Mouse (Mus musculus): ENCODE measurements around the gene Btk.
"Not testable (repeated sequence)": the region's sequence is repeated elsewhere in the genome, so short reads cannot be mapped to it uniquely, and the experiment has no call there.

Btk gene

GRCm38 (mm10) chrX:134585103-134586002 is 2.0 kb upstream of the Btk start, which contains the start of gene Rpl36a:
Rpl36a (plus strand) TSS chrX:134585654.
- peak; percentile 99 for ATAC-seq (ENCODE audit: insufficient number of reproducible peaks, low FRiP score, low TSS enrichment)

- no peak for ATAC-seq (ENCODE audit: insufficient number of reproducible peaks, low FRiP score, low TSS enrichment)
Measured at GRCm38 (mm10) chrX:134582270-134582669, 1.1 kb downstream of the Btk start.

- ATAC-seq (ENCODE audit: insufficient number of reproducible peaks, low FRiP score, low TSS enrichment), result no peak
Measured at GRCm38 (mm10) chrX:134580528-134581305, 2.7 kb downstream of the Btk start.

- ATAC-seq (ENCODE audit: insufficient number of reproducible peaks, low FRiP score, low TSS enrichment), result no peak
Measured at GRCm38 (mm10) chrX:134577896-134578295, 5.5 kb downstream of the Btk start.

- no peak for ATAC-seq (ENCODE audit: insufficient number of reproducible peaks, low FRiP score, low TSS enrichment)
Measured at GRCm38 (mm10) chrX:134566536-134567222, 16.7 kb downstream of the Btk start.

- no peak for ATAC-seq (ENCODE audit: insufficient number of reproducible peaks, low FRiP score, low TSS enrichment)
Measured at GRCm38 (mm10) chrX:134564326-134564725, 19.0 kb downstream of the Btk start.

GRCm38 (mm10) chrX:134554425-134554824 is 28.9 kb downstream of the Btk start:
- ATAC-seq (ENCODE audit: insufficient number of reproducible peaks, low FRiP score, low TSS enrichment), result no peak

GRCm38 (mm10) chrX:134553326-134553725 is 30.0 kb downstream of the Btk start:
- no peak for ATAC-seq (ENCODE audit: insufficient number of reproducible peaks, low FRiP score, low TSS enrichment)

GRCm38 (mm10) chrX:134550903-134551302 is 32.5 kb downstream of the Btk start:
- peak; percentile 61; the same call in 1 of the 2 replicates for ATAC-seq (ENCODE audit: insufficient number of reproducible peaks, low FRiP score, low TSS enrichment)

- no peak for ATAC-seq (ENCODE audit: insufficient number of reproducible peaks, low FRiP score, low TSS enrichment)
Measured at GRCm38 (mm10) chrX:134547330-134547729, 36.0 kb downstream of the Btk start.

GRCm38 (mm10) chrX:134541955-134542308 is 41.4 kb downstream of the Btk start:
- no peak for ATAC-seq (ENCODE audit: insufficient number of reproducible peaks, low FRiP score, low TSS enrichment)

- ATAC-seq (ENCODE audit: insufficient number of reproducible peaks, low FRiP score, low TSS enrichment), result peak; percentile 86
Measured at GRCm38 (mm10) chrX:134541145-134541954, 42.0 kb downstream of the Btk start, which contains the start of gene Timm8a1. Timm8a1 (minus strand) TSS chrX:134541865.

- no peak; the same call in 1 of the 2 replicates for ATAC-seq (ENCODE audit: insufficient number of reproducible peaks, low FRiP score, low TSS enrichment)
Measured at GRCm38 (mm10) chrX:134540414-134541135, 42.8 kb downstream of the Btk start.

GRCm38 (mm10) chrX:134539795-134540194 is 43.6 kb downstream of the Btk start:
- not testable (repeated sequence) for ATAC-seq (ENCODE audit: insufficient number of reproducible peaks, low FRiP score, low TSS enrichment)

- no peak for ATAC-seq (ENCODE audit: insufficient number of reproducible peaks, low FRiP score, low TSS enrichment)
Measured at GRCm38 (mm10) chrX:134533346-134533745, 50.0 kb downstream of the Btk start.

- ATAC-seq (ENCODE audit: insufficient number of reproducible peaks, low FRiP score, low TSS enrichment), result no peak
Measured at GRCm38 (mm10) chrX:134525260-134525659, 58.1 kb downstream of the Btk start.

GRCm38 (mm10) chrX:134523772-134524171 is 59.6 kb downstream of the Btk start:
- ATAC-seq (ENCODE audit: insufficient number of reproducible peaks, low FRiP score, low TSS enrichment), result no peak

GRCm38 (mm10) chrX:134509473-134509872 is 73.9 kb downstream of the Btk start:
- no peak for ATAC-seq (ENCODE audit: insufficient number of reproducible peaks, low FRiP score, low TSS enrichment)

GRCm38 (mm10) chrX:134507977-134508376 is 75.4 kb downstream of the Btk start:
- no peak for ATAC-seq (ENCODE audit: insufficient number of reproducible peaks, low FRiP score, low TSS enrichment)
